Mouse (Mus musculus): ENCODE results near the gene Gpr31b.
"Not testable (repeated sequence)": the region's sequence is repeated elsewhere in the genome, so short reads cannot be mapped to it uniquely, and the experiment has no call there.

DNA sequence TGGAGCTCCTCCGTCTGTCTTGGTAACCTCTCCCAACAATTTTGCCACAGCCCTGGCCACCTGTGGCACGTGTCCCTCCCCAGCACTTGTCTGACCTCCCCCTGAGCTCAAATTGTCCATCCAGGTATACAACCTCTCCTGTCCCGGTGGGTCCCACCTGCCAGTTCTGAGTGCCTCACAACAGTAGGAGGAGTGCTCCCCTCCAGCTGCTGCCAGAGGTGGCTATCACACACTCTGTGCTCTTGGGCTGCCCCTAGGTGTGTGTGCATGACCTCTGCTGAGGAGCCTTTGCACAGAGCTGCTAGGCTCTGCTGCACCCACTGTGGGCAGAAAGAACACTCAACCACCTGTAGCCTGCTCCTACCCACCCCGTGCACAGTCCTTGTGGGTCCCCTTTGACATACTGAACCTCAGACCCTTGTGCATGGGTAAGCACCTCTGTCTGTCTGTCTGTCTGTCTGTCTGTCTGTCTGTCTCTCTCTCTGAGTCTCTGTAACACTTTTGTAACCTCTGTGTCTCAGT lies 15.8 kb upstream of the Gpr31b start:
- not testable (repeated sequence) for TF ChIP-seq CTCF (conservative IDR thresholded peaks at IDR 0.05 in 1 of 2, IDR thresholded peaks at IDR 0.05 in 1 of 2; ENCODE audit: low read depth in 2 of 2, low read length in 2 of 2); POLR2A (IDR thresholded peaks at IDR 0.05; ENCODE audit: low read depth, low read length); MAX (IDR thresholded peaks at IDR 0.05; ENCODE audit: low read length); TCF12 (IDR thresholded peaks at IDR 0.05; ENCODE audit: low read depth, low read length); IRF4 (IDR thresholded peaks at IDR 0.05; ENCODE audit: low read depth, low read length); USF1 (IDR thresholded peaks at IDR 0.05; ENCODE audit: low read depth, low read length); RCOR1 (conservative IDR thresholded peaks at IDR 0.05; ENCODE audit: low read depth, low read length); ZC3H11A (IDR thresholded peaks at IDR 0.05; ENCODE audit: low read depth, low read length); UBTF (IDR thresholded peaks at IDR 0.05; ENCODE audit: low read depth, low read length); SMC3 (IDR thresholded peaks at IDR 0.05; ENCODE audit: low read depth, low read length); EP300 (IDR thresholded peaks at IDR 0.05; ENCODE audit: low read length); ELF1 (IDR thresholded peaks at IDR 0.05; ENCODE audit: low read depth, low read length); ZKSCAN1 (IDR thresholded peaks at IDR 0.05; ENCODE audit: borderline replicate concordance, low read depth, low read length); MYC (IDR thresholded peaks at IDR 0.05; ENCODE audit: low read depth, low read length)

Measured in CH12.LX (cell line).